Mouse (Mus musculus) forebrain, embryonic 11.5 days (tissue): ENCODE measurements around the gene Theg. TPM values are rescaled to one million over a fixed set of nuclear protein-coding genes. Genes with fewer than 3 reads are reported as not detected.

ENCODE experiments used
- ATAC-seq: fragments of 200-750 bp; cut with Nextera tagmentation; replicated peaks from 2 replicates; pipeline ENCODE4 v1.8.0; 2017; ENCODE audit warnings: moderate TSS enrichment; ENCODE audit not compliant: low FRiP score
- DNase-seq: peaks from one replicate; pipeline ENCODE4 v3.0.0-alpha.2; 2017; ENCODE audit warnings: low spot score
- H3K27ac ChIP-seq: fragments of 300-500 bp; sonication (generic); 2 replicates; pipeline ENCODE4 v1.5.1; 2014; ENCODE audit warnings: low read depth, low read length
- H3K27me3 ChIP-seq: fragments of 300-500 bp; sonication (generic); 2 replicates; pipeline ENCODE4 v1.6.1; 2014; ENCODE audit warnings: mild to moderate bottlenecking, low read length, mixed read lengths; ENCODE audit not compliant: control insufficient read depth, insufficient read depth
- H3K36me3 ChIP-seq: fragments of 300-500 bp; sonication (generic); 2 replicates; pipeline ENCODE4 v1.6.1; 2014; ENCODE audit warnings: mild to moderate bottlenecking, low read length, moderate library complexity, mixed read lengths; ENCODE audit not compliant: control insufficient read depth, insufficient read depth
- H3K4me1 ChIP-seq: fragments of 300-500 bp; sonication (generic); replicated peaks from 2 replicates; pipeline ENCODE4 v1.6.1; 2014; ENCODE audit warnings: low read length, mixed read lengths; ENCODE audit not compliant: control insufficient read depth, insufficient read depth
- H3K4me2 ChIP-seq: fragments of 300-500 bp; sonication (generic); 2 replicates; pipeline ENCODE4 v1.6.1; 2014; ENCODE audit warnings: low read depth, mild to moderate bottlenecking, low read length, moderate library complexity, mixed read lengths; ENCODE audit not compliant: severe bottlenecking
- H3K4me3 ChIP-seq: fragments of 300-500 bp; sonication (generic); 2 replicates; pipeline ENCODE4 v1.5.1; 2014; ENCODE audit warnings: low read depth, low read length
- H3K9ac ChIP-seq: fragments of 300-500 bp; sonication (generic); 2 replicates; pipeline ENCODE4 v1.6.1; 2014; ENCODE audit warnings: low read length
- H3K9me3 ChIP-seq: fragments of 300-500 bp; sonication (generic); 2 replicates; pipeline ENCODE4 v1.6.1; 2016; ENCODE audit warnings: low read length, mixed read lengths; ENCODE audit not compliant: control insufficient read depth
- WGBS: fragments of 180-500 bp; shearing (Covaris S2); extraction: QIAGEN DNeasy Blood & Tissue Kit; methylation state at CpG from one replicate; pipeline ENCODE4 v1.1.7; 2014; 5-methylcytosine and 5-hydroxymethylcytosine counted together
- polyA plus RNA-seq: library from polyadenylated mRNA; unstranded; fragments of >200 nt; fragmentation: Nextera tagmentation; extraction: Ambion mirVana; gene quantifications from 2 replicates; pipeline ENCODE4 v1.2.1, GENCODE M21; 2014

Gene Theg
- polyA plus RNA-seq, 1 experiment from 2014 or later, result not detected

GRCm38 (mm10) chr10:79578891-79579290, 8.2 kb downstream of the Theg start:
- H3K27ac ChIP-seq, result no peak overlapping the region
- peaks cover 2% of the 10 kb centered on the region; the same call in 1 of the 2 replicates for H3K27me3 ChIP-seq
- H3K9ac ChIP-seq, result no peak overlapping the region
- no peak overlapping the region for H3K4me2 ChIP-seq
- ATAC-seq, result no peak
- WGBS, result 82% methylated on average over 7 of the region's 7 CpGs
- H3K4me3 ChIP-seq, result no peak overlapping the region
- H3K36me3 ChIP-seq, result no peaks in the 10 kb centered on the region
- no peaks in the 10 kb centered on the region for H3K4me1 ChIP-seq
- H3K9me3 ChIP-seq, result no peaks in the 10 kb centered on the region
- DNase-seq, result peak; percentile 53

- peak; percentile 50 for DNase-seq
- no peak overlapping the region for H3K9ac ChIP-seq
- H3K36me3 ChIP-seq, result no peaks in the 10 kb centered on the region
- no peak overlapping the region for H3K4me2 ChIP-seq
- peaks cover 2% of the 10 kb centered on the region; the same call in 1 of the 2 replicates for H3K27me3 ChIP-seq
- H3K4me3 ChIP-seq, result no peak overlapping the region
- 43% methylated on average over 9 of the region's 9 CpGs for WGBS
- H3K4me1 ChIP-seq, result no peaks in the 10 kb centered on the region
- no peaks in the 10 kb centered on the region for H3K9me3 ChIP-seq
- no peak overlapping the region for H3K27ac ChIP-seq
- ATAC-seq, result no peak
Measured at GRCm38 (mm10) chr10:79578276-79578675, 8.9 kb downstream of the Theg start.

- no peak overlapping the region for H3K9ac ChIP-seq
- no peaks in the 10 kb centered on the region for H3K36me3 ChIP-seq
- ATAC-seq (no peak), DNase-seq (peak; percentile 9)
- WGBS, result 71% methylated on average over 4 of the region's 4 CpGs
- no peaks in the 10 kb centered on the region for H3K4me1 ChIP-seq
- H3K9me3 ChIP-seq, result no peaks in the 10 kb centered on the region
- H3K27me3 ChIP-seq, result peaks cover 2% of the 10 kb centered on the region; the same call in 1 of the 2 replicates
- no peak overlapping the region for H3K27ac ChIP-seq
- H3K4me3 ChIP-seq, result no peak overlapping the region
- no peak overlapping the region for H3K4me2 ChIP-seq
Measured at GRCm38 (mm10) chr10:79577376-79577775, 9.8 kb downstream of the Theg start.

GRCm38 (mm10) chr10:79575754-79576153, 11.4 kb downstream of the Theg start:
- no peaks in the 10 kb centered on the region for H3K36me3 ChIP-seq
- ATAC-seq, result no peak
- H3K9me3 ChIP-seq, result no peaks in the 10 kb centered on the region
- H3K4me2 ChIP-seq, result no peak overlapping the region
- H3K4me3 ChIP-seq, result no peak overlapping the region
- H3K27me3 ChIP-seq, result peaks cover 2% of the 10 kb centered on the region; the same call in 1 of the 2 replicates
- 73% methylated on average over 6 of the region's 6 CpGs for WGBS
- H3K27ac ChIP-seq, result no peak overlapping the region
- no peaks in the 10 kb centered on the region for H3K4me1 ChIP-seq
- no peak for DNase-seq
- H3K9ac ChIP-seq, result no peak overlapping the region

- Histone ChIP-seq H3K4me3 (no peak overlapping the region), H3K9ac (no peak overlapping the region), H3K9me3 (no peaks in the 10 kb centered on the region), H3K4me2 (no peak overlapping the region), H3K36me3 (no peaks in the 10 kb centered on the region), H3K27ac (no peak overlapping the region), H3K4me1 (no peaks in the 10 kb centered on the region), H3K27me3 (no peaks in the 10 kb centered on the region)
- DNase-seq, result no peak
- WGBS, result 89% methylated on average over 6 of the region's 6 CpGs
- no peak for ATAC-seq
Measured at GRCm38 (mm10) chr10:79574796-79575195, 12.3 kb downstream of the Theg start.

GRCm38 (mm10) chr10:79574350-79574749, 12.8 kb downstream of the Theg start:
- WGBS, result 88% methylated on average over 8 of the region's 8 CpGs
- no peak overlapping the region for H3K4me3 ChIP-seq
- no peak overlapping the region for H3K4me2 ChIP-seq
- no peak overlapping the region for H3K27ac ChIP-seq
- peak; percentile 39 for DNase-seq
- no peaks in the 10 kb centered on the region for H3K4me1 ChIP-seq
- no peaks in the 10 kb centered on the region for H3K36me3 ChIP-seq
- no peaks in the 10 kb centered on the region for H3K27me3 ChIP-seq
- no peak overlapping the region for H3K9ac ChIP-seq
- no peak for ATAC-seq
- H3K9me3 ChIP-seq, result no peaks in the 10 kb centered on the region

GRCm38 (mm10) chr10:79573611-79574010, 13.5 kb downstream of the Theg start:
- WGBS, result 80% methylated on average over 6 of the region's 6 CpGs
- Histone ChIP-seq H3K27me3 (no peaks in the 10 kb centered on the region), H3K9ac (no peak overlapping the region), H3K36me3 (no peaks in the 10 kb centered on the region), H3K4me1 (no peaks in the 10 kb centered on the region), H3K27ac (no peak overlapping the region), H3K4me2 (no peak overlapping the region), H3K9me3 (no peaks in the 10 kb centered on the region), H3K4me3 (no peak overlapping the region)
- ATAC-seq, result no peak
- DNase-seq, result peak; percentile 39

- Histone ChIP-seq H3K4me2 (no peak overlapping the region), H3K27me3 (no peaks in the 10 kb centered on the region), H3K27ac (no peak overlapping the region), H3K9me3 (no peaks in the 10 kb centered on the region), H3K36me3 (no peaks in the 10 kb centered on the region), H3K9ac (no peak overlapping the region), H3K4me3 (no peak overlapping the region), H3K4me1 (no peaks in the 10 kb centered on the region)
- 90% methylated on average over 2 of the region's 2 CpGs for WGBS
- ATAC-seq (no peak), DNase-seq (peak; percentile 15)
Measured at GRCm38 (mm10) chr10:79571314-79571713, 15.8 kb downstream of the Theg start.

GRCm38 (mm10) chr10:79569921-79570320, 17.2 kb downstream of the Theg start:
- Histone ChIP-seq H3K27ac (no peak overlapping the region), H3K4me3 (no peak overlapping the region), H3K4me1 (no peaks in the 10 kb centered on the region), H3K9me3 (no peaks in the 10 kb centered on the region), H3K9ac (no peak overlapping the region), H3K4me2 (no peak overlapping the region), H3K27me3 (no peaks in the 10 kb centered on the region), H3K36me3 (no peaks in the 10 kb centered on the region)
- DNase-seq (peak; percentile 15), ATAC-seq (no peak)
- WGBS, result 90% methylated on average over 5 of the region's 5 CpGs
